Mouse (Mus musculus) cerebellum, adult 18-20 months (tissue): Measurements from ENCODE around the gene Ubr3.
"Not testable (repeated sequence)": the region's sequence is repeated elsewhere in the genome, so short reads cannot be mapped to it uniquely, and the experiment has no call there.

ENCODE experiments used
- DNase-seq, 2 experiments: peaks; one replicate each; pipeline ENCODE4 v3.0.0; 2021

The Ubr3 gene

DNA sequence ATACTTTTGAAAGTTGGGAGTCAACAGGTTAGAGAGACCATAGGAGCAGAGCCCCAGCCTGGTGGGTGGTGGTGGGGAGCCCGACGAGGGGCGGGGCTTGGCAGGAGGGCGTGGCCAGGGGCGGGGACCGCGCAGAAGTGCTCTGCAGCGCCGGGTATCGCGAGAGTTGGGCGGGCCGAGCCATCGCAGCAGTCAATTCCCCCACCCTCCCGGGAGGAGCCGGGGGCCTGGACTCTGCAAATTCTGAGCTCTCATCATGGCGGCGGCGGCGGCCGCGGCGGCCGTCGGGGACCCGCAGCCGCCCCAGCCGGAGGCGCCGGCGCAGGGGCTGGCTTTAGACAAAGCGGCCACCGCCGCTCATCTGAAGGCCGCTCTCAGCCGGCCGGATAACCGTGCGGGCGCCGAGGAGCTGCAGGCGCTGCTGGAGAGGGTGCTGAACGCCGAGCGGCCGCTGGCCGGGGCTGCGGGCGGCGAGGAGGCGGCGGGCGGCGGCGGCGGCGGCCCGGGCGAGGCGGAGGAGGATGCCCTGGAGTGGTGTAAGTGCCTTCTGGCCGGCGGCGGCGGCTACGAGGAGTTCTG, at the start of gene Ubr3:
Ubr3 (plus strand) TSS at position 208 of the 579 bp plus-strand sequence.
- peak; percentile 97 for DNase-seq

DNA sequence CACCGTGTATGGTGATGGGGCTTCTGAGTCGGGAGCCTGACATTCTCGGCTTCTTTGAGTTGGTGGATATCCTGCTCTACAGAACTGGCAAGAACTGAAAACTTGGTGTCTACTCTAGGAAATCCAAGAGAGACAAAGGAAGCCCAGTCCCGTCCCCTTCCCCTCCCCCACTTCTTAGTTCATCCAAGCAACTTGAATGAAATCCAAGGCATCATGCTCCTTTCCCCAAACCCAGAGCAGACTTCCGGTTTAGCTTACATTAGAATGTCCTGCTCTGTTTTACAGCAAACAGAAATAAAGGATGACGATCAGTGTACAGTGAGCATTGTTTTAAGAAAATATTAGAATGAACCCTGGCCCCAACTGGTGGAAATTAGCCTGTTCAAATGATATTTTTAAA, 47.8 kb upstream of the Ubr3 start:
- DNase-seq: no peak

DNA sequence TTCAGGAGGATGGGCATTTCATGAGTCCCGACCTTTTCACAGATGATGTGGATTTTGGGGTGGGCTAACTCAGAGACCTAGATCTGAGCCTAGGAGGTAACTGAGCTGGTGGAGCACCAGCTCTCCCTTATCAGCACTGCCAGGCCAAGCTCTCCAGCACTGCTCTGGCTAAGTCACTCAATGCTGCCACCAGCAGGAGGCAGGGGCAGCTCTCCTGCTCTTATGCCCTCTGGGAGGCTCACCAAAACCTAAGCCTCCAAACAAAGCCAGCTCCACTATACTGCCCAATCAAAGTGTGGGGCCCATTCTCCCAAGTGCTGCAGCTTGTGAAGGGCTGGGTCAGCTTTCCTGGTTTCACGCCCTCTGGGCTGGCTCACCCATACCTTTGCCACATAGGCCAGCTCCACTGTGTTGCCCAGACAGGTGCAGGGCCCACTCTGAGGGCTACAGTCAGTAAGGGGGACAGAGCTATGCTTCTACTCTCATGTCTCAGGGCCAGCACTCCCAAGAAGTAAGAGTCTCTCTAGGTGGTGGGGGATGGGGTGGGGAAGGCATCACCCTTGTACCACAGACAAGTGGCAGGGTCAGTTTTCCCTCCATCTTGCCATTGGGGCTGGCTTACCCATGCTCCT, 45.5 kb upstream of the Ubr3 start:
- DNase-seq: no peak

DNA sequence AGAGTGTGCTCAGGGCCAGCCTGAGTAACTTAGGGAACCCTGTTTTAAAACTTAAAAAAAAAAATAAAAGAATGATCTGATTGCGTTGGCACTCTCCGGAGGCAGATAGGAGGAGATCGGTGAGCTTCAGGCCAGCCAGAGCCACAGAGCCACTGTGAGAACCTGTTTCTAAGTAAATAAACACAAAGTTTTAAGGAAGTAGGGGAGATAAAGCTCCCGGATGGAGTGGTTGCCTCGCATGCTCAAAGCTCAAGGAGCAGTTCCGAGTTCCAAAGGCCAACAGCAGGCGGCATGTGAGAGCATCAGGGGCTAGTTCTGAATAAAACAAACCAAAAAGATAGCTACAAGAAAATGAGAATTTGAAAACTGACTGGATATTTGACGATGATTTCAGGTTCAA, 40.7 kb upstream of the Ubr3 start:
- no peak for DNase-seq

DNA sequence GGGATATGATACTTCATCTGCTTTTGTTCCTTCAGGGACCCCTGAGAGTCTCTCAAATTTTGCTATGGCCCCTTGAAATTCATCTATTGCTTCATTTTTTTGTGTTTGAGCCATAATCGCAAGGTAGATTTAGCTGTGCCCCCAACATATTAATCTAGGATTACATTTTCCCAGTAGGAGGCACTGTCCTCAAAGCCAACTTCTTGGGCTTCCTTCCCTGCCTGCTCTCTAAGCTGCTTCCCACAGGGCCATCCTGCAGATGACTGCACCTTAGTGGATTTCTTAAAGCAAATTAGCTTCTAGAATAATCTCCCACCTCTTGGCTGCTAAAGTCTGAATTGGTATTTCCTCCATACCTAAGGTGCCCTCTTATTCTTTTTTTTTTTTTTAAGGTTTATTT, 39.2 kb upstream of the Ubr3 start:
- DNase-seq: no peak

DNA sequence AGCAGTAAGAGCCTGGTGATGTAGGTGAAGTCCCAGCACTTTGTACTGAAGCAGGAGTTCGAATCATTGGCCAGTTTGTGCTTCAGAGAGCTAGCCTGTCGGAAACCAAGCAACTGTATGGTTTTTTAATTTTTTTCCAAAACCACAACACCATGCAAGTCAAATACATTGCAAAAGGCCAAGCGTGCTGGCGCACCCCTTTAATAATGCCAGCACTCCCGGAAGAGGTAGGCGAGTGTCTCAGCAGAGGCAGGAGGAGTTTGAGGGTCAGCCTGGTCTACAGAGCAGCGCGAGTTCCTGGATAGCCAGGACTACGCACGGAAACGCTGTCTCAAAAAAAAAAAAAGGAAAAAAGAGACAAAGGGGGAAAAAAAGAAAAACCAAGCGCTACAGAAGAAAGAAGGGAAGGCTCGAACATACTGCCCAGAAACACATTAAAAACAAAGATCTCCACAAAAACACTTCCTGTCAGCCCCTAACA, 36.0 kb upstream of the Ubr3 start:
- DNase-seq: peak; percentile 42 to 51

DNA sequence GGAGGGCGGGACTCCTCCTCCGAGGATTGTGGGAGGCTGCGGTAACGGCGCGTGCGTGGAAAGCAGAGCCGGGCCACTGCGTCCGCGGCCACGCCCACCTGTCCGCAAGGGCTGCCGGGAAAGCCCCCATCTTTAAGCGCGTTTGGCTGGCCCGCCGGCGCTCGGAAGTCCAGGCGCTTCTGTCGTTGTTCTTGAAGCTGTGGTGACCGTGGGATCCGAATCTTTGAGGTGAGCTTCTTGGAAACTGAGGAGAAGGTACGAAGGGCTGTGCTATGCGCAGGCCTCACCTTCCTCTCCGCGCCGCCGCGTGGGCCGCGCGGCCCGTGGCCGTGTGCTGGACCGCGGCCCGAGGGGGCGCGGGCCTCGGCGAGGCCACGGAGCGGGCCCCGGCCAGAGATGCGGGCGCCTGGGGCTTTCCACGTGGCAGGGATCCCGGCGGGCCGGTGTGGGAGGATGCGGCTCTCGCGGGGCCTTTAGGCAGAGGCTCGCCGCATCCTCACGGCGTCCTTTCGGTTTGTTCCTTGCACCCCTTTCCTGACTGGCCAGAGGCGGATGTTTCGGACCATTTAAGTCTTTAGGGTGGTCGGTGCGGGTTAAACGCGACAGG, 35.5 kb upstream of the Ubr3 start, which contains the start of gene Ssb:
Ssb (plus strand) TSS at position 78 of the 607 bp plus-strand sequence.
- DNase-seq: peak; percentile 94 to 96

DNA sequence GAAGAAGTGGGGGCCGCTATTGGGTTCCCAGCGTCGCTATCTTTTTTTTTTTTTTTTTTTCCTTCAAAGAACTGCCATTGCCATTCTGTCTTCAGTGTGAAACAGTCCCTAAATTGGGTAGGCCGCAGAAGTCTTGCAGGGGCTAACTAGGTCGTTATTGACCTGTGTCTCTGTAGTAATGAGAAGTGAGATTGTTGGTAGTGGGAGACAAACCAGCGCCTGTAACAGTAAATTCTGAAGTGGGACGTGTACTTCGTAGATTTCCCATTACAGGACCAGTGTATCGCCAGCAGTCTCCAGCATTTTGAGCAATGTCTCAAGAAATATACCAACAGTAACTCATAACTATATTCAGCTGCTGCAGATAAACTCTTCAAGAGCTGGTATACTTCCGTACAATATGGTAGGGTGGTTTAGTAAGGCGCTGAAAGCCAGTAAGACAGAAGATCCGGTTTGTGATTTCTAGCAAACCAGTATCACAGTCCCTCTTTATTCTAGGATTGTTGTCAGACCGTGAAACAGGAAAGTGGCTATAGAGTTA, 34.9 kb upstream of the Ubr3 start:
- no peak for DNase-seq

DNA sequence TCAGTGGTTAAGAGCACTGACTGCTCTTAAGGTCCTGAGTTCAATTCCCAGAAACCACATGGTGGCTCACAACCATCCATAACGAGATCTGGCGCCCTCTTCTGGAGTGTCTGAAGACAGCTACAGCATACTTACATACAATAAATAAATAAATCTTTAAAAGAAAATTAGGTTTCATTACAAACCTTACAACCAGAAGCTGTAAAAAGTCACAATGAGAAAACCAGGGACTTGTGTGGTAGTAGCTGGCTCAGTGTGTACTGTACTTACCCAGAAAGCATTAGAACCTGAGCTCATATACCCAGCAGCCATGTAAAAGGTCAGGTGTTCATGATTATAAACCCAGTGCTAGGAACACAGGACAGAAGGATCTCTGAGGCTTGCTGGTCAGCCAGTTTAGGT, 13.1 kb upstream of the Ubr3 start:
- DNase-seq: no peak

DNA sequence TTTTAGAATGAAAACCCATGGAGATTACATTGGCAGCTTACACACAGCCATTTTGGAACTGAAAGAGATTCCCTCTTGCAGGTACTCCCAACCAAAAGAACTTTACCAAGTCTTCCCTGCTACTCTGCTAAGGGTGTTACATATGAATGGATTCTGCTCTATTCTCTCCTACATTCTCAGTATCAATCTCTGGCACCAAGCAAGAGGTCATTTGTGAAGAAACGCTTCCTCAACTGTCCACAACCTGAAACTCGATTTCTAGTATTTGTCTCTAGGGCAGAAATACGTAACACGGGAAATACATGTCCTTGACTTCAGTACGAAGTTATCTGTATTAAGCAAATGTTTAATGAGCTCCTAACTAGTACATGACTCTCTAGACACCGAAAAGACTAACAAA, 12.5 kb upstream of the Ubr3 start:
- DNase-seq: no peak

DNA sequence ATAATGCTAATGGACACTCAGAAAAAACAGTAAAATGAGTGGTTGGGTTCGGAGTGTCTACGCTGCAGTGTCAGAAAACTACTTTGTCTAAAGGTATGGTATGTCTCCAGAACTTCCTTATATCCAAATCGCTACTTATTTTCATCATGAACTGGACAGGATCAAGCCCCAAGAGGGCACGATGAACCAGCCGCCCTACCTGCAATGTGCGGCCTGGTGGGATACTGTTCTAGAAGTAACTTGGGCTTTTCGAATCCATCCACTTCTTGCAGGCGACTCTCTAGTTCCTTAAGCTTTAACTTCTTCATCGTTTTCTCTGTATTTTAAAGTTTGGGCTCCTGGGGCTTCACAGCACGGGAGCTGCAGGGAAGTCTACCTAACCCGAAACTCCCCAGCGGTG, 12.0 kb upstream of the Ubr3 start:
- DNase-seq: no peak

DNA sequence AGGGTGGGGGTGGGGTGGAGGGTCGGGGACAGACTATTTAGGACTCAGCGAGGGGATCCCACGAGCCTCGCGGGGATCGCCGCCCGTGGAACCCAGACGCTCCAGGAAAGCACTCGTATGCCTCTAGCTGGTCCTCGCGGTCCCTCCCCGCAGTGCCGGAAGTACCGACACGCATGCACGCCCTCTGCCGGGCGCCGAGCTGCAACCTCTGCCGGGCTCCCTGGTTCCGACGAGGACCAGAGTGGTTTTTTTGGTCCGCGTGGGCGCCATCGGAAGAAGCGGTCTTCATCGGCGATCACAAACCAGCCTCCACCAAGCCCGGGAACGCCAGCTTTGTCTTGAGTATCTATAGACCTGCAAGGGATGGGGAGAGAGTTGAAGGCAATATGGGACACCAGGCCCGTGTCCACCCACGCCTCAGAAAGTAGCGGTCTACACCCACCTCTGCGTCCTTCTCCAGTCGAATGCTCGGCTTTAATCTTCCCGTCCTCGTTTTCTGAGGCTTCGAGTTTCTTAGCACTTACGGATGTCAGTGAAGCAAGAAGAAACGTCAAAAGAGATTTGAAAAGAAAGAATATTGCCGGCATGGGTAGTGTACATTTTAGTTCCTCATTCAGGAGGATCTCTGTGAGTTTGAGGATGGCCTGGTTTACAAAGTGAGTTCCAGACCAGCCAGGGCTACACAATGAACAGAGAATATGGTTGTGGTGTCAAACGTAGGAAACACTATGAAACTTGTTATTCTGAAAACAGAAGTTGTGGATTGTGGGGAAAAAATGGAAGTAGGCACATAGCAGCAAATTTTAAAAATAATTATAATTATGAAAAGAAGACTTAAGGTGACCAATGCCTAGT, 11.4 kb upstream of the Ubr3 start, which contains the start of gene Mettl5:
Mettl5 (minus strand) TSS at position 165 of the 855 bp plus-strand sequence.
- peak; percentile 83 to 89 for DNase-seq

DNA sequence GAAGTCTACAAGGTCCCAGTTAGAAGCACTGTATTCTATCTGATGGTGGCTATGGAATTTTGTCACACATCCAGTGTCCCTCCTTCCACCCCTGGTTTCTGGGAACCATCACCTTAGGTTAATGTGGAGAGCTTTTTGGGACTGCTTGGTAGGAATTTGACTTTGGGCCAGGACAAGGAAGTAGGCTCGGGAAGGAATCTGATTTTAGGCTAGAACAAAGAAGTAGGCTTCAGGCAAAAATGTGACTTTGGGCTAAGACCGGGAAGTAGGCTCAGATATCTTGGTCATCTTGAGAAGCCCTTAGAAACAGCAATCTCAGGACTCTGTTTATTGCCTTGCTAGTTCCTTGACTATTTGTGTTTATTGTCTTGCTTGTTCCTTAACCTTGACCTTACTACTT, 8.1 kb upstream of the Ubr3 start:
- DNase-seq: no peak

DNA sequence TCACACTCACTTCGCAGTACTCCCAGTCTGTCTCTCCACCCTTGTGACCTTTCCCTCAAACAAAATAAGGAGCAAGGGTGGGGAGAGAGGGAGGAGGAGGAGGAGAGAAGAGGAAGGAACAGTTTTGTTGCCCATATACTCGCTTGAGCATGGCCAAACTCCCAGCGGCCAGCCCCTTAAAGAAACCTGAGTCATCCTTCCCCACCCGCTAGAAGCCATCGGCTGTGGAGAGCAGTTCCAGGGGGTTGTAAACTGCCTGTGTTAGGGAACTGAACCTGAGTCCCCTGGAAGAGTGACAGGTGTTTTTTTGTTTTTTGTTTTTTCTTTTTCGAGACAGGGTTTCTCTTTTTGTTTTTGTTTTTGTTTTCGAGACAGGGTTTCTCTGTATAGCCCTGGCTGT, 6.2 kb upstream of the Ubr3 start:
- DNase-seq: no peak

DNA sequence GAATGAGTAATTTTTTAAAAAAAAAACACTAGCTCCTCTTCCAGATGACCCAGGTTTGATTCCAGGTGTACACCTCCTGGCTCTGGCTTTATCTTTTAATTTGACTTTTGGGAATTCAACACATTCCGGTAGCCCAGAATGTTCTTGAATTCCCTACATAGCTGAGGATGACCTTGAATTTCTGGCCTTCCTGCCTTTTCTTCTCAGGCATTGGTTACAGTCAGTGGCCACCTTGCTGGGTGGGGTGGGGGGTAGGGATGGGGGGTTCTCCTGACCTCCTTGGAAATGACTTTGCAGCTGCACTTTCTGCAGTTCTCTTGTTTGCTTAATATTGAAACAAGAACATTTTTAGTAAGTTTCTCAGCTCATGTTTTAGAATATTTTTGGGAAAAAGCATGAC, 3.9 kb upstream of the Ubr3 start:
- DNase-seq: no peak

DNA sequence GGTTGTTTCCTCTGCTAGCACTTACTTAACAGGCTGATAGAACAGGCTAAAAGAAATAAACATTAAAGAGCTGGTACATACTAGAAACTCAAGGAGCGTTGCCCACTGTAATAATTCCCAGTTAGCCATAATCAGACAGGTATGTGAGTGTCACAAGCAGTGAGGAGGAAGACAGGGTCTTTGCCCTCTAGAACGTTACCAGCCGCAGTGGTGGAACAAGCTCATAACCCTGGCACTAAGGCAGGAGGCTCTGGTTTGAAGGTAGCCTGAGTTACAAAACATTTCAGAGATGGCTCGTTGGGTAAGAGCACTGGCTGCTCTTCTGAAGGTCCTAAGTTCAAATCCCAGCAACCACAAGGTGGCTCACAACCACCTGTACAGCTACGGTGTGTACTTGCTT, 3.2 kb upstream of the Ubr3 start:
- no peak for DNase-seq

DNA sequence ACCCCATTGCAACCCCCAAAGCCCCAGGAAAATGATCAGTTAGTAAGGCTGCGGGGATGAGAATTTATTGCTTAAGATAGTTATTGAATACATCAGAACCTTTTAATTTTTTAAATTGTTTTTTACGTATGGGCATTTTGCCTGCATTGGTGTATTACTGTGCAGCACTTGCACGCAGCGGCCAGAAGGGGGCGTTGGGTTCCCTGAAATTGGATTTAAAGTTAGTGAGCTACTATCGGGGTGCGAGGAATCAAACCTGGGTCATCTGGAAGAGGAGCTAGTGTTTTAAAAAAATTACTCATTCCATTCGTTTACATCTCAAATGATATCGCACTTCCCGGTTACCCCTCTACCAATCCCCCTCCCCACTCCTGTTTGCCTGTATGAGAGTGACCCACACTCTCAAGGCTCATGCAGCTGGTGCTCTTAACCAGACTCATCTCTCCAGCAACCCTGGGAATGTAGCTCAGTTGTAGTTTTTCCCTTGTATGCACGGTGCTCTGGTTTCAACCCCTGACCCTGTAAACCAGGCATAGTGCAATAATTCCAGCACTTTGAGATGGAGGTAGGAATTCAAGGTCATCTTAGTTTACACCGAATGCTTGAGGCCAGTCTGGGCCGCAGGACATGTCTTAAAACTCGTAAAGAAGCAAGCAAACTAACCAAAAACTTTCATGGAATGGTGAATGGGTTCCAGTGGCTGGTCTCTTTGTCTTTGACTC, 1.4 kb upstream of the Ubr3 start:
- DNase-seq: no peak

DNA sequence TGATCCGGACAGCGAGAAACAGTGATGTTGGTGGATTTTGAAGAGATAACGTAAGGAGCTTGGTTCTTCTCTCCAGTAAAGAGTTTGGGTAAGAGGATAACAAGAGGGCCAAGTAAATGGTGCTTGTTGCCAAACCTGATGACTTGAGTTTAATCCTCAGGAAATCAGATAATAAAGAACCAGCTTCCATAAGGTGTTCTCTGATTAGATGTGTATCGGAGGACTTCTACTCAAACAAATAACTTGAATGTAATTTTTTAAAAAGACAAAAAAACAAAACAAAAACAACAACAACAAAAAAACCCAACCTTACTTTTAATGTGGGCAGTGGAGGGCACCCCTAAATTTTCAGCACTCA, 843 bp upstream of the Ubr3 start:
- no peak for DNase-seq

DNA sequence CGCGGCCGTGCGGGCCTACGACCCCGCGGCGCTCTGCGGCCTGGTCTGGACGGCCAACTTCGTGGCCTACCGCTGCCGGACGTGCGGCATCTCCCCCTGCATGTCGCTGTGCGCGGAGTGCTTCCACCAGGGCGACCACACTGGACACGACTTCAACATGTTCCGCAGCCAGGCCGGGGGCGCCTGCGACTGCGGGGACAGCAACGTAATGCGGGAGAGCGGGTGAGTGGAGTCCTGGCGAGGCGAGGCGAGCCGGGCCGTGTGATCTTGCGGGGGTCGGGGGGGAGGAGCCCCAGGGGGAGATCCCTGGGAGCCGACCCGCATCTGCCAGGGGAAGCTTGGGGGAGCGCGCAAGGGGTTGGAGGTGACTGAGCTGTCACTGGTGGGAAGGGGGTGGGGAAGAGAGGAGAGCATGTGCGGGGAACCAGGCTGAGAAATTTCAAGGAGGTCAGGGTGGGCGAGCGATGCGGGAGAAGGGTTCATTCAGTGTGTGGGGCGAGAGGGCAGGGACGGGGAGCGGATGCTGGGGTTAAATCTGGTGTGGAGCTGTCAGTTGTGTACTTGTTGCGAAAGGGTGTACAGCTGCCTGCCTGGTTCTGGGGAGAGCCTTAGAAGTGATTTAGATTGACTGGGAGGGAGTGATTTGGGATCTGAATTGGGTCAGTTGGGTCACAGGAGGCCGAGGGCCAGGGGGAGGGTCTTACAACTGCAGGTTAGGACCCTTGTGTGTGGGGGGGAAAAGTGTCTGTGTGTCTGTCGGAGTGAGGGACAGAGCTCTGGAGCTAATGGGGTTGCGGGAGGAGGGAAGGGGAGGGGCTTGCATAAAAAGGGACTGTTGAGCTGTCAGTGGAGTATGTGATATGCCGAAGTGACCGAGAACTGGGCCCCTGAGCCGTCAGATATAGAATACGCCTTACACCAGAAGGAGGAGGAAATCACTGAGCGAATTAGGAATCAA, 851 bp downstream of the Ubr3 start:
- DNase-seq: peak; percentile 46 to 64

DNA sequence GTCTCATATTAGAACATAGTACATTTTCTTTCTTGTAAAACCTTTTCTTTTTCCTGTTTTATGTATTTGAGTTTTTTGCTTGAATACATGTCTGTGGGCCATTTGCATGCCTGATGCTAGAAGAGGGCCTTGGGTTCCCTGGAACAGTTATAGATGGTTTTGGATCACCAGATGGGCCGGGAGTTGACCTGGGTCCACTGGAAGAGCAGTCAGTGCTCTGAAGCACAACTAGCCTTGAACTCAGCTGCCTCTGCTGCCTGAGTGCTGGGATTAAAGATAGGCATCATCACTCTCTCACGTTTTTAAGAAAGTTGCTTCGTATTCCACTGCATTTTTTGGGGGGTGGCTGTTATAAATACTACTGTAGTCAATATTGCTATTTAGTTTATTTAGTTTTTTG, 6.5 kb downstream of the Ubr3 start:
- DNase-seq: no peak

DNA sequence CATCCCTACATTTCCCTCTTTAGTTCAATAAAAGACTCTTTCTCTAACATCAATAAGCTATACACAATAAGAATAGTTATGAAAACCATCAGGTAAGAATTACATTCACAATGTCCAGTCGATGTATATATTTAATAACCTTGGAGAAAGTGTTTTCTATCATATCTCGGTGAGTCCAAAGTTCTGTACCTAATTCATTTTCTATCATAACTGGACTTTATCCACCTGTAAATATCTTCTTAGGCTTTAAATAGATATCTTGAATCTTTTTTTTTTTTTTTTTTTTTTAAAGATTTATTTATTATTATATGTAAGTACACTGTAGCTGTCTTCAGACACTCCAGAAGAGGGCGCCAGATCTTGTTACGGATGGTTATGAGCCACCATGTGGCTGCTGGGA, 10.3 kb downstream of the Ubr3 start:
- DNase-seq: not testable (repeated sequence)
